Mouse (Mus musculus): ENCODE data around the gene T2.

DNA sequence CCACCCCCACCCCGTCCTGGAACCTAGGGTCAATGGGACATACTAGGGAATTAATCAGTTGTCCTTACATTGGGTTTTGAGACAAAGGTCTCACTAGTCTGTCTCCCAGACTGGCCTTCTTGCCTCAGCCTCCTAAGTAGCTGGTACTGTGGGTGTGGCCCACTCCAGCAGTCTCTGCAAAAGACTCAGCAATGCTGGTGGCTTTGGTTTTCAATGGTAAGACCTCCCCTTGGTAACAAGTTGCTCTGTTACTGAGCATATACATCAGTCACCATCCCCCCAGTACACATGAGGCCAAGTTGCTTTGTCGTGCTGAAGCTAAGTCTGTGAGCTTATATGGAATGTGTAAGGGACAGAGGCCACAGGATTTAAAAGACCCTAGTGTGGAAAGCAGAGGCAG, 42.2 kb downstream of the T2 start:
- no peak for TF ChIP-seq POLR2A (IDR thresholded peaks at IDR 0.05; ENCODE audit: low read depth, low read length)
- no peak for TF ChIP-seq CTCF (IDR thresholded peaks at IDR 0.05; ENCODE audit: extremely low read depth, insufficient read length, insufficient replicate concordance, low read depth, low read length)
